Mouse (Mus musculus) limb, embryonic 15.5 days (tissue): ENCODE measurements at regions not wholly inside any gene's neighbourhood (a gene's known extent, or its start where the extent isn't known, plus 50 kb on each side); places are given as distances from the start of the nearest gene placed in this dataset.
A peak's percentile ranks its signal among the peaks of the same experiment; 100 is the strongest.

Source experiments
- ATAC-seq: fragments of 200-750 bp; cut with Nextera tagmentation; 2 replicates; pipeline ENCODE4 v1.8.0; 2017; ENCODE audit warnings: low read depth, moderate TSS enrichment; ENCODE audit not compliant: insufficient number of reproducible peaks, low FRiP score, low TSS enrichment
- H3K27ac ChIP-seq: fragments of 300-500 bp; sonication (generic); 2 replicates; pipeline ENCODE4 v1.5.1; 2015; ENCODE audit warnings: moderate library complexity, mild to moderate bottlenecking, inconsistent platforms
- H3K27me3 ChIP-seq: fragments of 300-500 bp; sonication (generic); 2 replicates; pipeline ENCODE4 v1.6.1; 2015; ENCODE audit warnings: inconsistent platforms
- H3K36me3 ChIP-seq: fragments of 300-500 bp; sonication (generic); 2 replicates; pipeline ENCODE4 v1.6.1; 2015; ENCODE audit warnings: inconsistent platforms
- H3K4me1 ChIP-seq: fragments of 300-500 bp; sonication (generic); 2 replicates; pipeline ENCODE4 v1.6.1; 2015; ENCODE audit warnings: inconsistent platforms
- H3K4me2 ChIP-seq: fragments of 300-500 bp; sonication (generic); 2 replicates; pipeline ENCODE4 v1.6.1; 2015; ENCODE audit warnings: mild to moderate bottlenecking, inconsistent platforms
- H3K4me3 ChIP-seq: fragments of 300-500 bp; sonication (generic); 2 replicates; pipeline ENCODE4 v1.5.1; 2015; ENCODE audit warnings: mild to moderate bottlenecking, inconsistent platforms
- H3K9ac ChIP-seq: fragments of 300-500 bp; sonication (generic); 2 replicates; pipeline ENCODE4 v1.6.1; 2015; ENCODE audit warnings: inconsistent platforms
- H3K9me3 ChIP-seq: fragments of 300-500 bp; sonication (generic); 2 replicates; pipeline ENCODE4 v1.6.1; 2016; ENCODE audit warnings: inconsistent platforms
- WGBS: fragments of 180-500 bp; shearing (Covaris S2); methylation state at CpG from one replicate; pipeline ENCODE4 v1.1.7; 2015; 5-methylcytosine and 5-hydroxymethylcytosine counted together

DNA sequence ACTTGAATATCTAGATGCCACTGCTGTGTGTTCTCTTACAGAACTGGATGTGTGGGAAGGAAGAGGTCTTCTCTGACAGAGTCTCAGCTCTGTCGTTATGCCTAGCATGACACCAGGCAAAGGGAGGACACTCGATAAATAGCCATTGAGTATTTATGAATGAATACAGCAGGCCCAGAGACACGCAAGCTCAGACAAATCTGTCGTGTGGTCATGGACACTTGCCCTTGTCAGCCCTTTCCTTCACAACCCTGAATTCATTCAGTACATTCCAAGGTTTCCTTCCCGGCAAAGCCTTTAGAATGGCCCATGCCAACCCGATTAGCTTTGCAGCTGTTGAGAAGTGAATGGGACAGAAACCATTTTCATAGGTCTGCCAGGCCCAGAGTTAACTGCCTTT, 176.1 kb upstream of the 1700066M21Rik start:
- Histone ChIP-seq H3K36me3 (no peaks in the 10 kb centered on the region), H3K4me2 (no peak overlapping the region), H3K9me3 (no peaks in the 10 kb centered on the region), H3K27me3 (peaks cover 15% of the 10 kb centered on the region; the same call in 1 of the 2 replicates), H3K9ac (no peak overlapping the region), H3K27ac (no peak overlapping the region), H3K4me1 (peaks cover 4% of the 10 kb centered on the region; the same call in 1 of the 2 replicates), H3K4me3 (no peak overlapping the region)
- WGBS, result 61% methylated on average over 6 of the region's 6 CpGs
- ATAC-seq, result no peak

DNA sequence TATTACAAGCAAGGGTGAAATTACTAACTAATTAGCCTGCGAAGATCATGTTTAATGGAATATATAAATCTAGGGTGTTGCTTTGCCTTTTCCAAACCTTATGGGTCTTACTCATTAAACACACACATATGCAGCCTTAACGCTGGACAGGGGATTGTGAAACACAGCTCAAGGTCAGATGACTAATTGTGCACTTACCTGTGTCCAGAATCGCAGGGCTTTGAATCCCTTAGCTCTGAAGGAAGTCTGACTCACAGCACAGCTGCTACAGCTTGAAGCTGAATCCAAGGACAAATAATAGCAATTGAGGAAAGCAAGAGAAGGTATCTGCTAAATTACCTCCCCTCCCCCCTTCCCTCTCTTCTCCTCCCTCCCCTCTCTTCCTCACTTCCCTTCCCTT, 173.1 kb upstream of the 1700066M21Rik start:
- ATAC-seq, result no peak
- H3K36me3 ChIP-seq, result no peaks in the 10 kb centered on the region
- 31% methylated on average over 3 of the region's 3 CpGs for WGBS

DNA sequence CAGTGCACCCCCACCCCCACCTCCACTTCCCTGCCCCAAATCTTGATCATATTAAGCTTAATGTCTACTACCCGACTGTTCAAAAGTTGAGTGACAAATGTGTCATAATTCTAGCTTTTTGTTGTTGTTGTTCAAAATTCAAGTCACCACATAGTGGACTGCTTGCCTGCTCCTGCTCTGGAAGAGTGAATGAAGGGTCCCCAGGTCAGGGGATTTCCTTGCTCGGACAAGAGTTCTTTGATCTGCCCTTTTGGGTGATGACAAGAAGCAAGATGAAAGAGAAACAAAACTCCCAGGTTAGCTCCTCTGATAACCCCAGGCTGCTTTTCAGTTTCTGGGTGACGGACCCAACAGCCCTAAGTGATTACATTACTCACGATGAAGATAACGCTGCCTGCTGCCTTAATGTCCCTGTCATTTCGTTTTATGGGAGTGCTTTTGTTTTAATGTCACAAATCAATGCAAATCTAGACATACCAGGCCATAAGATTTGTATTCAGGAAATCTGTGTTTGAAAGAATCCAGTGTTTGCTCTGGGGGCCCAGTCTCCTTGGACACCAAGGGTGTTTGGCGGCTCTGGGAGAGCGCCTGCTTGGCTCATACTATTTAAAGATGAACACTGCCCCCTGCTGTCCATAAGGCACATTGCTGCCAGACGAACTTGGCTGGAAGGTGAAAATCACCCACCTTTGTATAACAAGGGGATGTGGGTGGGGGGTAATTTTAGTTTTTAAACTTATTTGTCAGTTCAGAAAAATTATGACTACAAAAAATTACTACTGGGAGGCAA, 172.0 kb upstream of the 1700066M21Rik start:
- Histone ChIP-seq H3K4me2 (peak overlapping the region; percentile 34), H3K4me1 (peaks cover 4% of the 10 kb centered on the region; the same call in 1 of the 2 replicates), H3K4me3 (no peak overlapping the region), H3K9me3 (no peaks in the 10 kb centered on the region), H3K27ac (no peak overlapping the region), H3K27me3 (peaks cover 30% of the 10 kb centered on the region), H3K9ac (no peak overlapping the region), H3K36me3 (no peaks in the 10 kb centered on the region)
- no peak for ATAC-seq
- 11% methylated on average over 9 of the region's 9 CpGs for WGBS

More for the DNA sequence above, 173.1 kb upstream of the 1700066M21Rik start:
- Histone ChIP-seq H3K4me2 (no peak overlapping the region), H3K27me3 (peaks cover 30% of the 10 kb centered on the region), H3K9ac (no peak overlapping the region), H3K27ac (no peak overlapping the region), H3K4me3 (no peak overlapping the region), H3K9me3 (no peaks in the 10 kb centered on the region), H3K4me1 (peaks cover 4% of the 10 kb centered on the region; the same call in 1 of the 2 replicates)

DNA sequence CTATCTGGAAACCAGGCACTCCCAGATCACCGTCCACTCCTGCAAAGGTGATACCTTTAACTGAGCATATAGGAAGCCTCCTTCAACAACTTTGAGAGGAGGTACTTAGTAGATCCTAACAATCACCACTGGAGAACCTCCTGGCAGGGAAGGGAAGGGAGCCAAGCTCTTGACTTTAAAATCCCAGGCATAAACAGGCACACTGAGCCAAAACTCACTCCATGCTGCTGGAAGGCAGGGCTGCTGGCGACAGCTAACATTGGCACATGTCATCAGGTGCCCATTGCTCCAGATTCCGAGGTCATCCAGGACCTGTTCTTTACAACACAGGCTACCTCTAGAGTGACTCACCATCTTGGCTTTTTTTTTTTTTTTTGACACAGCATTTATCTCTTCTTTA, 170.9 kb upstream of the 1700066M21Rik start:
- peaks cover 30% of the 10 kb centered on the region for H3K27me3 ChIP-seq
- no peaks in the 10 kb centered on the region for H3K36me3 ChIP-seq
- no peaks in the 10 kb centered on the region for H3K9me3 ChIP-seq
- no peak overlapping the region for H3K9ac ChIP-seq
- H3K4me2 ChIP-seq, result no peak overlapping the region
- ATAC-seq, result no peak
- peaks cover 4% of the 10 kb centered on the region; the same call in 1 of the 2 replicates for H3K4me1 ChIP-seq
- WGBS, result 61% methylated on average over 3 of the region's 3 CpGs
- H3K4me3 ChIP-seq, result no peak overlapping the region
- no peak overlapping the region for H3K27ac ChIP-seq

DNA sequence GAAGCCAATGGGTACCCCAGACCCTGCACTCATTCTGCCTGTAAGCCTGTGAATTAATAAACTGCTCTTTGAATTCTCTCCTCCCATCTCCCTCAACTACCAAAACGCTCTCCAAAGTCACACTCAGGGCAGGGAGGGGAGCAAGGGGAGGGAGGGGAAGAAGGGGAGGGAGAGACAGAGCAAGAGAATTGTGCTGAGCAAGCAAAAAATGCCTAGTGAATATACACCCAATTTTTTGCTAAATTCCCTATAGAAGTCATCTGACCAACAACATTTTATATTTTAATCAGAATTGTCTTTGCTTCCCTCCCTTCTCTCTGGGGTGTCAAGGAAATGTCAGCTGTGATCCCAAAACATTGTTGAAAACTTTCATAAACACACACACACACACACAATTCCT, 170.5 kb upstream of the 1700066M21Rik start:
- ATAC-seq, result no peak
- WGBS, result 16% methylated on average over 1 of the region's 1 CpGs
- Histone ChIP-seq H3K4me3 (no peak overlapping the region), H3K27ac (no peak overlapping the region), H3K4me1 (peaks cover 4% of the 10 kb centered on the region; the same call in 1 of the 2 replicates), H3K27me3 (peaks cover 30% of the 10 kb centered on the region), H3K9me3 (no peaks in the 10 kb centered on the region), H3K9ac (no peak overlapping the region), H3K4me2 (no peak overlapping the region), H3K36me3 (no peaks in the 10 kb centered on the region)

DNA sequence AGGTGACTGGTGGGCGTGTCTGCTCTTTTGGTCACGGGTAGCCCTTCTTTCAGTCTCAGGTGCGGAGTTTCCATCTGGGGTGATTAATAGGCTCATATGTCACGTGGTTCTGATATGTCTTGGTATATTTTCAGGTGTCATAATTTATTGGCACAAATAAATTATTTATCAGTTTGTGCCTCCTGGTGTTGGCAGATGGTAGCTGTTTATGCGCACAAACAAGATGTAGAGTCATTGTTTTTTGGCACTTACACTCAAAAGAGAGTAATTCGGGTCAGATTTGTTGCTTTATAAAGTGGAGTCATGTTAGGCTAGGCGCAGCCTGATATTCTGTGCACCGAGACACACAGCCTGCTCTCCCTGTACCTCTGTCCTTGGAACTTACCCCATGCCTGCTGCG, 169.0 kb upstream of the 1700066M21Rik start:
- no peak overlapping the region for H3K27ac ChIP-seq
- H3K27me3 ChIP-seq, result peaks cover 23% of the 10 kb centered on the region
- H3K36me3 ChIP-seq, result no peaks in the 10 kb centered on the region
- H3K9ac ChIP-seq, result no peak overlapping the region
- H3K4me2 ChIP-seq, result no peak overlapping the region
- H3K4me3 ChIP-seq, result no peak overlapping the region
- 72% methylated on average over 9 of the region's 9 CpGs for WGBS
- no peaks in the 10 kb centered on the region for H3K9me3 ChIP-seq
- peaks cover 4% of the 10 kb centered on the region; the same call in 1 of the 2 replicates for H3K4me1 ChIP-seq
- no peak for ATAC-seq

DNA sequence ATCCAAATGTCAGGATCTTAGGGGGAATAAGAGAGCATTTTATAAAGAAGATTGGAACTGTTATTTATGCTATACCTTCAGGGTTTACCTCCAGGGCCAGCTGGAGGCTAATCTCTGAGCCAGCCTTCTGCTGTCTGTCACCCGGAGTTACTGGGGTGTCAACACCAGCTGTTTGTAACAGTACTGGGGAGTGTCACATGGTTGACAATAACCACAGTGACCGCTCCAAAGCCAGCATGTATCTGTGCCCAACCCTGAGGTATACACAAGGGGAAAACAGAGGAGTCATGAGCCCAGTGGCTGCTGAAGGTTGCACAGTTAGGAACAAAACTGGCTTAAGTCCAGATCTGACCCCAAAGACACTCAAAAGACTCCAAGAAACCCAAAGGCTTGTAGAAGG, 168.1 kb upstream of the 1700066M21Rik start:
- H3K4me2 ChIP-seq, result no peak overlapping the region
- ATAC-seq, result no peak
- no peaks in the 10 kb centered on the region for H3K36me3 ChIP-seq
- no peak overlapping the region for H3K9ac ChIP-seq
- H3K4me1 ChIP-seq, result peaks cover 7% of the 10 kb centered on the region; the same call in 1 of the 2 replicates
- 66% methylated on average over 2 of the region's 2 CpGs for WGBS
- H3K9me3 ChIP-seq, result no peaks in the 10 kb centered on the region
- peaks cover 17% of the 10 kb centered on the region for H3K27me3 ChIP-seq
- no peak overlapping the region for H3K27ac ChIP-seq
- no peak overlapping the region for H3K4me3 ChIP-seq

DNA sequence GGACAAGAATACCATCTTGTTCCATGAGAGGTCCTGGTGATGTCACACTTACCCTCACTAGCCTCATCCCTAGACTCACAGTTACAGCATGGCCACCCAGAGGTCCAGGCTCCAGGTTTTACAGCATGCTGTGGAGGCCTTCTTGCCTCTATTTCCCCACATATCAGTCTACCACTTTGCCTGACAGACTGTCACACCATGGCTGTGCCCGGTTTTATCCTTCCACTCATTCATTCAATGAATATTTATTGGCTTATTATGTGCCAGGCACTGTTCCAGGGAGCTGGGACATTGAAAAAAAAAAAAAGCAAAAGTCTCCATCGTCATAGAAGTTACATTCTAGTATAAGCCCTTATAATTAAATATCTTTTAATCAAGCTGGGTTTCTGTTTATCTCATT, 166.4 kb upstream of the 1700066M21Rik start:
- 57% methylated on average over 2 of the region's 2 CpGs for WGBS
- Histone ChIP-seq H3K4me1 (peaks cover 3% of the 10 kb centered on the region; the same call in 1 of the 2 replicates), H3K4me2 (no peak overlapping the region), H3K27me3 (peaks cover 15% of the 10 kb centered on the region), H3K36me3 (no peaks in the 10 kb centered on the region), H3K4me3 (no peak overlapping the region), H3K9ac (no peak overlapping the region), H3K9me3 (no peaks in the 10 kb centered on the region), H3K27ac (no peak overlapping the region)
- no peak for ATAC-seq

DNA sequence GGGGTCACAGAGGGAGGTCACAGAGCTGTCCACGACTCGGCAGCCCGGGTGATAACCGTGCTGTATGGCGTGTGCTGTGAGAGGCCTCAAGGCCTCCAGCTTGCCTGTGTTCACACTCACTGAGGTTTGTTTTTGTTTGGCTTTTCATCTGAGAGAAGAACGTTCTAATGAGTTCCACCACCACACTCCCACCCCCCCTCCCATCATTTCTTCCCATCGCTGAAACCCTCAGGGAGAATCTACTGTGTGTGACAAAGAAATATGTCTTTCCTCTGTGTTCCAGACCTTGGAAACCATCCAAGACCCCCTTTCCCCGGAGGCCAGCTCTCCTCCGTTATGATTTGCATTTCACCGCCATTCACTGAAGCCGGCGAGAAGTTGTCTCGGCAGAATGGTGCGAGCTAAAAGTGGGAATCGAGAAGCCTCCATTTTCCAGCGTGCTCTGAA, 164.0 kb upstream of the 1700066M21Rik start:
- Histone ChIP-seq H3K4me3 (no peak overlapping the region), H3K9ac (no peak overlapping the region), H3K4me2 (no peak overlapping the region), H3K27ac (no peak overlapping the region), H3K27me3 (no peaks in the 10 kb centered on the region; the same call in 1 of the 2 replicates), H3K9me3 (no peaks in the 10 kb centered on the region), H3K4me1 (peaks cover 3% of the 10 kb centered on the region; the same call in 1 of the 2 replicates), H3K36me3 (no peaks in the 10 kb centered on the region)
- WGBS, result 23% methylated on average over 16 of the region's 16 CpGs
- no peak for ATAC-seq

DNA sequence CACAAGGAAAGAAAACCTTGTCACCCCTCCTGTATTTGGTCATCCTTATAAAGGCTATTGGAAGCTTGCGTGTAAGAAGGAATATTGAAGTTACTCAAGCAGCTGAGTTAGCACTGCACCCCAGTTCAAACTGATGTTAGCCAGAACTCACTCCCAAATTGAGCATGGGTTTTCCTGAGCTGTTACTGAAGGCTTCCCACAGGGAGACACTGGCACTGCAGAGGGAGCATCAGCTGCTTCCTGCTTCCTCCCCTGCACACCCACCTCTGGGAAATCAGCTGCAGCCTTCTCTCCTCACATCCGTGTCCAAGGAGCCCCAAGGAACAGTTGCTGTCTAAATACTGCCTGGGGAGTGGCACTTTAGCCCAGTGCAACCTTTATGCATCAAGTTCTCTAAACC, 163.2 kb upstream of the 1700066M21Rik start:
- H3K27me3 ChIP-seq, result no peaks in the 10 kb centered on the region
- WGBS, result 48% methylated on average over 2 of the region's 2 CpGs
- no peak overlapping the region for H3K4me3 ChIP-seq
- no peak overlapping the region for H3K27ac ChIP-seq
- ATAC-seq, result no peak
- H3K4me1 ChIP-seq, result peaks cover 3% of the 10 kb centered on the region; the same call in 1 of the 2 replicates
- H3K9ac ChIP-seq, result no peak overlapping the region
- H3K4me2 ChIP-seq, result no peak overlapping the region
- H3K9me3 ChIP-seq, result no peaks in the 10 kb centered on the region
- no peaks in the 10 kb centered on the region for H3K36me3 ChIP-seq

DNA sequence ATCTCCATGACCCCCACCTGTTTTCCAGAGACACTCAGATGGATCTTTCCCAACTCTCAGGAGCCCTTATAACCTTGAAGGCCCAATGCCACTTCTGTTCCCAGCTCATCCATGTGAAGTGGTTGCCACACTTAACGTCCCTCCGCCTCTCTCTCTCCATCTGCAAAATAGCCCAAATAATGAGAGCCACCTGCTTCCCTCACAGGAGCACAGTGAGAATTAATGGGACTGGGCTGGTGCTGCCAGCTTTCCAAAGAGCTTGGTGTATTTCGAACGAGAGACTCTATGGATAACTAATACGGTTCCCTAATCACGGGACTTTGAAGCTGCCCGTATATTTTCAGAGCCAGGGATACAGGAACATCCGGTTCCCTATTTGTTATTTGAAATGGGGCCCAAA, 159.8 kb upstream of the 1700066M21Rik start:
- Histone ChIP-seq H3K4me2 (no peak overlapping the region), H3K27ac (no peak overlapping the region), H3K36me3 (no peaks in the 10 kb centered on the region), H3K9me3 (no peaks in the 10 kb centered on the region), H3K4me1 (peaks cover 3% of the 10 kb centered on the region; the same call in 1 of the 2 replicates), H3K27me3 (no peaks in the 10 kb centered on the region), H3K9ac (no peak overlapping the region), H3K4me3 (no peak overlapping the region)
- ATAC-seq, result no peak
- WGBS, result 36% methylated on average over 8 of the region's 8 CpGs

DNA sequence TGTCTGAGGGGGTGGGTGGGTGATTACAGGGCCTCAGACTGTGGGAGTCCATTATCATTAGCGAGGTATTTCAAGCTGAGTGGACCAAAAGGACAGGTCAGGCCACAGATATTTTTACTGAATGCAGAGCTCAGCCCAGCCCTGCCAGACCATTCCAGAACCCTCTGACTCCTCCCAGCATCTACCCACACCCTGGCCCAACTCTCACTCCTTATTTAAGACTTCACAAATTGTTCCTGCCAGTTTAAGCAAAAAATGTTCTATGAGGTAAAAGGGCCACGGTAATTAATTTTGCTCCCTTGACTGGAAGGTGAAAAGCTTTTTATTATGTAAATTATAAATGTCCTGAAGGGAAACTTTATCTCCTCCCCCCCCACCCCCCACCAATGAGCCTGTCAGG, 159.3 kb upstream of the 1700066M21Rik start:
- Histone ChIP-seq H3K9ac (no peak overlapping the region), H3K4me2 (no peak overlapping the region), H3K4me1 (peaks cover 3% of the 10 kb centered on the region; the same call in 1 of the 2 replicates), H3K4me3 (no peak overlapping the region), H3K36me3 (no peaks in the 10 kb centered on the region), H3K27me3 (no peaks in the 10 kb centered on the region), H3K27ac (no peak overlapping the region), H3K9me3 (no peaks in the 10 kb centered on the region)
- ATAC-seq, result no peak
- WGBS, result 37% methylated on average over 2 of the region's 2 CpGs
